In the genomic region with DNA sequence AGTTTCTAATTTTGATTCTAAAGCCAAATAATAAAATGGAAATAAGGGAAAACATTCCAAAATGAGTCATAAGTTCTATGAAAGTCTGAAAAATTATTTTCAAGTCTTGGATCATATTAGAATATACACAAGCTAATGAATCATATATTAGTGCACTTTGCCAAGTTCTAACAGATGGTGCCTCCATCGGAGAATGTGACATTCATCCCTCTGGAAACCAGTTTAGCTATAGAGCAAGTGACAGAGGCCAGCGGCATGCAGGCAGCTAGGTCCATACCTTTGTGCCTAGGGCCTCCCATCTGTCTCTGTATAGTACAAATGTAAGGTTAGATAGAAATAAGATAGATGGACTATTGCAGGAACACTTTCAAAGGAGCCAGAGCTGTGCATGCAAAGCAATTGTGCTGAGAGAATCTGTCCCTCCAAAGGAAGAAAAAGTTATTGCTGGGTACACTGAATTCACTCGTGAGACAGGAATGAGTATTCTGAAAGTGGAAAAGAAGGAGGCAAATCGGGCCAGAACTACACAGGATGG, we compare ENCODE assay signal across 20 mouse cellular contexts.
A peak's percentile ranks its signal among the peaks of the same experiment; 100 is the strongest.
DNase-seq lines count a peak whose midpoint lies in the region; ATAC-seq lines count a peak whose summit lies in the region.
"Had no signal": no experiment of that assay in that cellular context is flagged by ENCODE, and none has a peak within 500 bp of the region (broad histone marks: within the 10 kb centered on the region; RNA-seq: fewer than 3 reads in every experiment).

No protein-coding gene starts in this region.

- no peak overlapping the region for H3K27ac ChIP-seq in kidney, embryonic 15.5 days
- H3K27ac ChIP-seq: embryonic facial prominence, embryonic 13.5 days; hindbrain, embryonic 12.5 days; midbrain, embryonic 13.5 days had no signal

- no peaks in the 10 kb centered on the region for H3K27me3 ChIP-seq in kidney, embryonic 15.5 days
- H3K27me3 ChIP-seq: embryonic facial prominence, embryonic 13.5 days; heart, embryonic 12.5 days; hindbrain, embryonic 12.5 days; midbrain, embryonic 13.5 days had no signal

- H3K4me3 ChIP-seq in kidney, embryonic 15.5 days (replicated peaks), result no peak overlapping the region
- H3K4me3 ChIP-seq: embryonic facial prominence, embryonic 13.5 days; heart, embryonic 12.5 days; hindbrain, embryonic 12.5 days; midbrain, embryonic 13.5 days; myocyte had no signal

- no peaks in the 10 kb centered on the region for H3K4me1 ChIP-seq in kidney, embryonic 15.5 days
- H3K4me1 ChIP-seq: embryonic facial prominence, embryonic 13.5 days; heart, embryonic 12.5 days; hindbrain, embryonic 12.5 days; midbrain, embryonic 13.5 days had no signal

- no peaks in the 10 kb centered on the region for H3K36me3 ChIP-seq in kidney, embryonic 15.5 days
- H3K36me3 ChIP-seq: embryonic facial prominence, embryonic 13.5 days; heart, embryonic 12.5 days; hindbrain, embryonic 12.5 days; midbrain, embryonic 13.5 days had no signal

- no peak for ATAC-seq in megakaryocyte, adult 5-6 weeks (ENCODE audit: poor library complexity, severe bottlenecking)
- no peak for ATAC-seq in kidney, embryonic 15.5 days (replicated peaks; ENCODE audit: low FRiP score)
- ATAC-seq: liver, postnatal 0 days; midbrain, embryonic 13.5 days had no signal

- H3K9ac ChIP-seq in kidney, embryonic 15.5 days, result no peak overlapping the region
- H3K9ac ChIP-seq: embryonic facial prominence, embryonic 13.5 days; heart, embryonic 12.5 days; hindbrain, embryonic 12.5 days; liver, postnatal 0 days; midbrain, embryonic 13.5 days had no signal

- intact Hi-C loops in left cerebral cortex, postnatal 4 days (cut with DNase I), result no loop called here

- H3K9me3 ChIP-seq in kidney, embryonic 15.5 days (replicated peaks), result no peaks in the 10 kb centered on the region
- H3K9me3 ChIP-seq: embryonic facial prominence, embryonic 13.5 days; heart, embryonic 12.5 days; hindbrain, embryonic 12.5 days; midbrain, embryonic 13.5 days had no signal

- 85% methylated on average over 4 of the region's 4 CpGs for WGBS in kidney, embryonic 15.5 days

- DNase-seq in left cerebral cortex, postnatal 4 days, result peak; percentile 18
- no peak for DNase-seq in left cerebral cortex, adult 11 months (ENCODE audit: low spot score)
- DNase-seq in cerebellum, adult 8-10 months, result peak; percentile 71
- DNase-seq in layer of hippocampus, adult 18-20 months (ENCODE audit: low spot score in 2 of 2), result peak; percentile 66 to 85
- peak; percentile 26 to 44 for DNase-seq in layer of hippocampus, postnatal 36 days
- no peak for DNase-seq in kidney, adult 8-10 months
- DNase-seq: adrenal gland, postnatal 25 days; heart, postnatal 14 days; liver; liver, postnatal 0 days; lung, postnatal 10 days; right cerebral cortex, postnatal 25 days; thymus, postnatal 36 days had no signal

- no peak overlapping the region for H3K4me2 ChIP-seq in kidney, embryonic 15.5 days
- H3K4me2 ChIP-seq: embryonic facial prominence, embryonic 13.5 days; heart, embryonic 12.5 days; hindbrain, embryonic 12.5 days; midbrain, embryonic 13.5 days had no signal

Comparison
In these comparisons a context has a peak if more than half of its experiments do, and no peak if none do; other contexts are left out.
1. DNase-seq: peak in left cerebral cortex, postnatal 4 days (single experiment), cerebellum, adult 8-10 months (single experiment), layer of hippocampus, adult 18-20 months (2 of 2) and layer of hippocampus, postnatal 36 days (2 of 2); none in left cerebral cortex, adult 11 months (single experiment) and kidney, adult 8-10 months (0 of 2).